Mouse (Mus musculus): ENCODE results near the gene Mthfr. TPM values are rescaled to one million over a fixed set of nuclear protein-coding genes. Genes with fewer than 3 reads are reported as not detected.
A peak's percentile ranks its signal among the peaks of the same experiment; 100 is the strongest.

The Mthfr gene
- polyA plus RNA-seq, 1 experiment from 2014 or later = 25.4 TPM

DNA sequence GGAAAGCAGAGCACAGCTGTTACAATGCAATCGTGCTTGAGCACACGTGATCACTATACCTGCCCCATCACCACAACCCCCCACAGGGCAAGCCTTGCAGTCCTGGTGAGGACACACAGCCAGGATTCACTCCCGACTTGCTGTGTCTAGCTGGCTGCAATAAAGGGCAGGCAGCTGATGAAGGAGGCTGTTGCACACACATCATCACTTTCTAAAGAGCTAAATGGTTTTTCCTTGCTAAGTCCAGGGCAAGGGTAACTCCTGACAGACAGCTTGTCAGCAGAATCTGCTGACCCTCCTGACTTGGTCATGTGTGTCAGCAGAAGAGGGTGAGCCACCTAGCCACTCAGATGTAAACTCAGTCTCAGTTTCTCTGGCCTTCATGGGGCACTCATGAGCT lies 21.9 kb upstream of the Mthfr start:
- H3K27ac ChIP-seq (replicated peaks) = no peak overlapping the region
- no peaks in the 10 kb centered on the region for H3K27me3 ChIP-seq (ENCODE audit: low read depth, poor library complexity, severe bottlenecking)
- no peak overlapping the region for H3K4me3 ChIP-seq
- H3K36me3 ChIP-seq = peaks cover 100% of the 10 kb centered on the region
- WGBS = 82% methylated on average over 3 of the region's 3 CpGs
- DNase-seq (ENCODE audit: low spot score) = no peak
- no peaks in the 10 kb centered on the region for H3K9me3 ChIP-seq (replicated peaks)
- no peaks in the 10 kb centered on the region for H3K4me1 ChIP-seq

DNA sequence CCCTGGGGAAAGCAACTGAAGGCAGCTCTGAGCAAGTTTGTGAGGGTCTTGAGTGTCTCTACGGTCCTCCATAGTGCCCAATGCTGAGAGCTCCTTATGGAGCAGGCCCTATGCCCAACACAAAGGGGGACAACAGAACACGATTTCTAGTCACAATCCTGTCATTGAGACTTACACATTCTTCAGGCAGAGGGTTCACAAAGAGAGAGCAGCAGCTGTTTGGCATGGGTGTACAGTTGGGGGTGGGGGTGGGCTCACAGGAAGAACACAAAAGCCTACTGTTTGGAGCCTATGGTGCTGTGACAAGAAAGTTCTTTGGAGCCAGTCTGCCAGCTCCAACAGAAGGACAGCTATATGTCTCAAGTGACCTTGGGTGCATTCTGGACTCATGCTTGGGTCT lies 20.5 kb upstream of the Mthfr start:
- no peaks in the 10 kb centered on the region for H3K27me3 ChIP-seq (ENCODE audit: low read depth, poor library complexity, severe bottlenecking)
- H3K36me3 ChIP-seq = peaks cover 100% of the 10 kb centered on the region
- no peaks in the 10 kb centered on the region for H3K9me3 ChIP-seq (replicated peaks)
- no peak for DNase-seq (ENCODE audit: low spot score)
- H3K4me3 ChIP-seq = no peak overlapping the region
- no peak overlapping the region for H3K27ac ChIP-seq (replicated peaks)
- no peaks in the 10 kb centered on the region for H3K4me1 ChIP-seq
- 86% methylated on average over 2 of the region's 2 CpGs for WGBS

DNA sequence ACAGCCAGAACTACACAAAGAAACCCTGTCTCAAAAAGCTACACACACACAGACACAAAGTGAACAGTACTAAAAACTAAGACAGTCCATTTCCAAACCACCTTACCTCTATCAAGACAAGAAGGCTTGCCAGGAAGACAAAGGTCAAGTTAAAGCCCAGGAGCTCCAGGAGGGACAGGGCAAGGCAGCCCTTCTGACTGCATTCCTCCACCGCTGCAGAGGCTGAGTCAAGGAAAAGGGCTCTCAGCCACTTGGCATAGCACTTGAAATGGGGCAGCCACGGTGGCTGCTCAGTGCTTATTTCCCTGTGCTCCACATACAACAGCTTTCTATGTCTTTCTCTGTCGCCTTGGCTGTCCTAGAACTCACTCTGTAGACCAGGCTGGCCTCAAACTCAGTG lies 14.9 kb upstream of the Mthfr start:
- no peaks in the 10 kb centered on the region for H3K27me3 ChIP-seq (ENCODE audit: low read depth, poor library complexity, severe bottlenecking)
- DNase-seq (ENCODE audit: low spot score) = no peak
- 85% methylated on average over 3 of the region's 3 CpGs for WGBS
- H3K27ac ChIP-seq (replicated peaks) = no peak overlapping the region
- no peak overlapping the region for H3K4me3 ChIP-seq
- peaks cover 98% of the 10 kb centered on the region for H3K36me3 ChIP-seq
- H3K9me3 ChIP-seq (replicated peaks) = no peaks in the 10 kb centered on the region
- no peaks in the 10 kb centered on the region for H3K4me1 ChIP-seq

DNA sequence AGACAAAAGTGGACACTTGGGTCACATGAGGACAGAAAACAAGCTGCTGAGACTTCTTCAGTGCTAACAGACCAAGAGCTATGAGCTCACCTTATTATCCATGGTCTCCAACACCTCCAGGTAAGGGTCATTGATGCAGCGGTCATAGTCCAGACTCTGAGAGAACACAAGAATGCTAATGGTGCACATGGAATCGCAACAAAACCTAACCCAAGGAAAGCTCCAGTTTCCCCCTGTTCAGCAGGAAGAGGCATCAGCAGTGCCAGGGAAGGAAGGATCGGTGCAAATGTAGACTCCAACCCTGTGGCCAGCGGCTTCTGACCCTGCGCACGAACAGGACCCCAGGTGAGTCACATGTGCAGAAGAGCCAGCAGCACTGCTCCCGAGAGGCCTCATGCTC lies 9.6 kb upstream of the Mthfr start:
- DNase-seq (ENCODE audit: low spot score) = no peak
- Histone ChIP-seq H3K27ac (replicated peaks) (no peak overlapping the region), H3K36me3 (peaks cover 89% of the 10 kb centered on the region), H3K9me3 (replicated peaks) (no peaks in the 10 kb centered on the region), H3K4me1 (peaks cover 5% of the 10 kb centered on the region), H3K4me3 (no peak overlapping the region), H3K27me3 (ENCODE audit: low read depth, poor library complexity, severe bottlenecking) (no peaks in the 10 kb centered on the region)
- WGBS = 92% methylated on average over 7 of the region's 7 CpGs

DNA sequence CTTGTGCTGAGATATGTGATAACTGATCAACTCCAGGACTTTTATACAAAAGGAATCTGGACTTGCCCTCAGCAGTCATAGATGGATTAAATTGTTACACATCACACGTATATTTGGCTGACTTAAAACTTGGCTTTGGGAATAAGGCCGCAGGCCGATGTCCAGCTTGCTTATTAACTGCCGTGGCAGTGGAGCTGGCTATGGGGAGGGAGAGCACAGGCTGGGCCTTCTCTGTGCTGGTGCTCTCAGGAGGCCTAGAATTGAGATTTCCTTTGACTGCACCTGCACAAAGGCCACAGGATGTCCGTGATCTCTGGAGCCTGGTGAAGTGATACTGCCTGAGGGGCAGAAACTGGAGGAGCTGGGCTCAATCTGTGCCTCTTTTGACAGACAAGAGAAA lies 8.4 kb upstream of the Mthfr start:
- no peak for DNase-seq (ENCODE audit: low spot score)
- Histone ChIP-seq H3K4me3 (no peak overlapping the region), H3K9me3 (replicated peaks) (no peaks in the 10 kb centered on the region), H3K27ac (replicated peaks) (no peak overlapping the region), H3K36me3 (peaks cover 89% of the 10 kb centered on the region), H3K4me1 (peaks cover 9% of the 10 kb centered on the region), H3K27me3 (ENCODE audit: low read depth, poor library complexity, severe bottlenecking) (no peaks in the 10 kb centered on the region)
- WGBS = 80% methylated on average over 5 of the region's 5 CpGs

DNA sequence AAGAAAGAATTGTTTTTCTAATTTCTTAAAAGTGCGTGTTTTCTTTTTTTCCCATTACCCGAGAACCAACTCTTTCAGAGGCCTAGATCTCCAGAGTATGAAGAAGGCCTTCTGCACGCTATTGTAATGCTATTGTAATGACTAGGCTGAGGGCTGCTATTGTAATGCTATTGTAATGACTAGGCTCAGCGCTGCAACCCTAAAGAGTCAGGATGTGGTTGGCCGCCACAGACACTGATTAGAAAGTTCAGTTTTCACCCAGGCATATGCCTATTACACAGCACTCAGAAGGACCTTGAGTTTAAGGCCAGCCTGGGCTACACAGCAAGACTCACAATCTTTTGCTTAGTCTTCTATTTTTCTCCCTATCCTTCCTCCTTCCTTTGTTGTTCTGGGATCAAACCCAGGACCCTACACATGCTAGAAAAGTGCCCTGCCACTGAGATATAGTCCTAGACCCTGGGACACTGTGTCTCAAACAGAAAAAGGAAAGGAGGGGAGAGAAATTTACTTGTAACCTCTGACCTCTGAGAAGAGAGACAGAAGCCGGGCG lies 4.9 kb upstream of the Mthfr start:
- Histone ChIP-seq H3K27me3 (ENCODE audit: low read depth, poor library complexity, severe bottlenecking) (no peaks in the 10 kb centered on the region), H3K4me1 (peaks cover 21% of the 10 kb centered on the region), H3K27ac (replicated peaks) (no peak overlapping the region), H3K9me3 (replicated peaks) (no peaks in the 10 kb centered on the region), H3K4me3 (no peak overlapping the region), H3K36me3 (peaks cover 75% of the 10 kb centered on the region)
- WGBS = 66% methylated on average over 7 of the region's 7 CpGs
- DNase-seq (ENCODE audit: low spot score) = no peak

DNA sequence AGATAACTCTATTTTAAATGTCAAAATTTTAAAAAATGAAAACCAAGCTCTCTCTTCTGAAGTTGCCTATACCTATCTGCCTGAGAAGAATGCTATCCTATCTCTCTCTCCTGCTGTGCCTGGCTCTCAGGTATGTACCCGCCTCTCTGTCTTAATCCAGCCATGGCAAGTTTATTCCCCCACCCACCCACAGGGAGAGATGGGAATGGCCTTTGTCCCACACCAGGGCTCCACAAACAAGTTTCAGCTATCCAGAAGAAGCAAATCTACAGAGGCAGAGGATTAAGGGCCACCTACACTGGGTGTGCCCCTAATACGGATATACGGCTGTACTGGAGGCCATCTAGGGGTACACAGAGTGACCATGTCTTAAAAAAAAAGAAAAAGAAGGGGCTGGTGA lies 3.4 kb upstream of the Mthfr start:
- DNase-seq (ENCODE audit: low spot score) = no peak
- peaks cover 35% of the 10 kb centered on the region for H3K4me1 ChIP-seq
- H3K9me3 ChIP-seq (replicated peaks) = no peaks in the 10 kb centered on the region
- H3K27me3 ChIP-seq (ENCODE audit: low read depth, poor library complexity, severe bottlenecking) = no peaks in the 10 kb centered on the region
- 81% methylated on average over 3 of the region's 3 CpGs for WGBS
- H3K27ac ChIP-seq (replicated peaks) = no peak overlapping the region
- no peak overlapping the region for H3K4me3 ChIP-seq
- peaks cover 65% of the 10 kb centered on the region for H3K36me3 ChIP-seq

DNA sequence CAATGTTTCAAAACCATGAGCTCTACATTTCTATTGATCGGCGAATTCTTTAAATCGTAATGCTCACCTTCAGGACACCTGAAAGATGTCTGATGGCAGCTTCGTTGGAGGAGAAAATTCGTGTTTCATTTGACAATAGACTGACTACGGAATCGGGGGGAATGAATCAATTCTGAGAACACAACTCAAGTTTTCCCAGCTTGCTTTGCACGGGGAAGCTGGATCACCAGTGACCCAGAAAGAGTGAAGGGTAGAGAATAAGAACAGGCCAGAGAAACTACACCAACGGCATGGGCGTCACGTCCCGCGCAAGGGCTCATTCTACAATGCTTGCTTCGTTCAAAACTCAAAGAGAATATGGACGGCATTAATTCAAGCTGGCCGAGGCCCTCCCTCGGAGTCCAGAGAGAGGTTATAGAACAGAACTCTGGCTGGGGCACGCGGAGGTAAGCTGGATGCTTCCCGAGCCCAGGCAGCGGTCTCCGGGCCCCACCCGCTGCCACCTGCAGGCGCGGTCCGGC lies 738 bp upstream of the Mthfr start:
- WGBS = 8% methylated on average over 26 of the region's 26 CpGs

DNA sequence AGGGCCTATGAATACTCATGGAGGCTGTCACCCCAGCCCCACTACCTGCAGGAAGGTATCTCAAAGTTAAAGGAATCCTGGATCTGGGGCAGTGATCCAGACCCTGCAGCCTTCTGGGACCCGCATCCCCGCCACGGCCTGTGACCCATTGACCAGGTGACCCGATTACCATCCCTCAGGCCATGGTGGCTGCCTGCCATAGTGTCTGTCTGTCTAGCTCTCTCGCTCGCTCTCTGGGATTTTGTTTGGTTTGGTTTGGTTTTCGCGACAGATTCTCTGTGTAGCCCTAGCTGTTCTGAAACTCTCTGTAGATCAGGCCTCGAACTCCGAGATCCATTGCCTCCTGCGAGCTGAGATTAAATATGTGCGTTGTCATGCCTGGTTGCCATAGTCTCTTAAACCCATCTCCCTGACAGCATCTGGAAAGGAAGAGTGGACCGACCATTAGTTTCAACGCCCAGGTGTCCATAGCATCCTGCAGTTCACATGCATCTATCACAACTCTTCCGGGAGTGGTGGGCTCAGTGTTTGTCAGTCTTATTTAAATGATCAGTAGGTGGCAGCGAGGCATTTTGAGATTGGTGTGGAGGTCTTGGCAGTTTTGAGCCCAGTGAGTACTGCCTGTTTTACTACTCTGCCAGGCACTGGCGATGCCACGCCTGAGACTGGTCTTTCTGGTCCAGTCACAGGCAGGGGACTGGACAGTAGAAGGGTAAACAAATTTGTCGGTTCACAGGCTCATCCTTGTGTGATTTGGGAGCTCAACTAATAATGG lies 564 bp downstream of the Mthfr start:
- Histone ChIP-seq H3K27ac (replicated peaks) (peak overlapping the region; percentile 92), H3K36me3 (peaks cover 49% of the 10 kb centered on the region), H3K4me1 (peaks cover 63% of the 10 kb centered on the region), H3K4me3 (peak overlapping the region; percentile 87), H3K9me3 (replicated peaks) (no peaks in the 10 kb centered on the region), H3K27me3 (ENCODE audit: low read depth, poor library complexity, severe bottlenecking) (no peaks in the 10 kb centered on the region)
- DNase-seq (ENCODE audit: low spot score) = no peak
- WGBS = 20% methylated on average over 19 of the region's 19 CpGs

More for the DNA sequence above, 738 bp upstream of the Mthfr start:
- H3K36me3 ChIP-seq = peaks cover 50% of the 10 kb centered on the region
- DNase-seq (ENCODE audit: low spot score) = no peak
- peak overlapping the region; percentile 87 for H3K4me3 ChIP-seq
- H3K4me1 ChIP-seq = peaks cover 62% of the 10 kb centered on the region
- no peaks in the 10 kb centered on the region for H3K27me3 ChIP-seq (ENCODE audit: low read depth, poor library complexity, severe bottlenecking)
- H3K9me3 ChIP-seq (replicated peaks) = no peaks in the 10 kb centered on the region
- H3K27ac ChIP-seq (replicated peaks) = peak overlapping the region; percentile 92

DNA sequence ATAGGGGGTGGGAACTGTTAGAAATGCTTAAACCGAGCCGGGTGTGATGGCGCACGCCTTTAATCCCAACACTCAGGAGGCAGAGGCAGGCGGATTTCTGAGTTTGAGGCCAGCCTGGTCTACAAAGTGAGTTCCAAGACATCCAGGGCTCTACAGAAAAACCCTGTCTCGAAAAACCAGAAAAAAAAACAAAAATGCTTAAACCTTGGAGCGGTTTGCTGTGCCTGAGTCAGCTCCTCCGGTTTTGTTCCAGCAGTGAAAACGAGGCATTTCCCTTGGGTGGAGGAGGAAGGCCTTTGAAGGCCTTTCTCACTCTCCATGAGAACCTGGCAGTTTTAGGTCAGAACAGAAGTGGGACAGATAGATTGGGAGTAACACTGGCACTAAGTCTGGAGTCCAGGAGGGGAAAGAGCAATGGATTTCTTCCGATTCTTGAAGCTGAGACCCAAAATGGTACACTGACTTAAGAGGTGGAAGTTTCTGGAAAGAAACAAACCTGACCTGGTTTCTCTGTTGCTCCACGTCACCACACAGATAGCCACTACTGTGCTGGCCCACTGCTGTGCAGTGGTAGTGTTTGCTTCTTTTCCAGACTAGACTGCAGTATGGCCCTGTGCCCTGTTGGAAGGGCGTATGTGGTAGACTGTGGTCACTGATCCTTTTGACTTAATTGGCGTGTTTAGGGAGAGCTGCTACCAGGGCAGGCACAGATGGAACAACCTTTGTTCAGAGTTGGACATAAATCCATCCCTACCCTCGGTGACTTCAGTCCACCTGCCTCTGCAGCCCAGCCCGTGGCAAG lies 1.4 kb downstream of the Mthfr start:
- no peak for DNase-seq (ENCODE audit: low spot score)
- peak overlapping the region; percentile 87 for H3K4me3 ChIP-seq
- peaks cover 49% of the 10 kb centered on the region for H3K36me3 ChIP-seq
- H3K27ac ChIP-seq (replicated peaks) = peak overlapping the region; percentile 92
- no peaks in the 10 kb centered on the region for H3K9me3 ChIP-seq (replicated peaks)
- 64% methylated on average over 15 of the region's 15 CpGs for WGBS
- no peaks in the 10 kb centered on the region for H3K27me3 ChIP-seq (ENCODE audit: low read depth, poor library complexity, severe bottlenecking)
- H3K4me1 ChIP-seq = peaks cover 68% of the 10 kb centered on the region

DNA sequence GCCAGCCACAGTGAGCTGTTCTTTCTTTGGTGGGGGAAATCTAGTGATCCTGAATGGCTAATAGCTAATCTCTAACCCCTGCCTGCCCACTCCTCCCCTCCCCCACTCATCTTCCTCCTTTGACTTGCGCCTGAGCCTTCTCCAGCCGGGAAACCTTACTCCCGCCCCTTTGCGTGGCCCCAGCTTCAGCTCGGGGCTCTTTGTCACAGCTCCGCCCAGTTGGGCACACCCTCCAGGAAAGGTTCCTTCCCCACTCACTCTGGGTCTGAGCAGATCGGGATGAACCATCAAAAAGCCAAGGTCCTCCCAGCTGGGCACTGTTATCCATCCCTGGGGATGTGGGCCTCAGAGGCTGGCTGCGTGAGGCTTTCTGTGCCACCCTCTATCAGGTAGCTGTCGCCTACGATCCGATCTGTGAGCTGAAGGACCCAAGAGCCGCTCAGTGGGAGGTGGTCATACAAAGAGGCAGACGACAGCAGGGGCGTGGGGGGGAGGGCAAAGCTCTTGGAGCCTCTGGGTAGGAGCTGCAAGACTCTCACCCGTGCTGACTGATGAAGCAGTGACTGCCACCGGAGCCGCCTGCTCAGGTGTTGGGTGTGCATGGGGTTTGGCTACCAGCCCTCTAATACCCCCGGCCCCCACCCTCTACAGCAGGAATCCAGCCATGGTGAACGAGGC lies 2.2 kb downstream of the Mthfr start:
- under 1% methylated on average over 19 of the region's 19 CpGs for WGBS
- H3K9me3 ChIP-seq (replicated peaks) = no peaks in the 10 kb centered on the region
- peaks cover 75% of the 10 kb centered on the region for H3K4me1 ChIP-seq
- peak; percentile 84 for DNase-seq (ENCODE audit: low spot score)
- peak overlapping the region; percentile 92 for H3K27ac ChIP-seq (replicated peaks)
- peak overlapping the region; percentile 87 for H3K4me3 ChIP-seq
- peaks cover 51% of the 10 kb centered on the region for H3K36me3 ChIP-seq
- no peaks in the 10 kb centered on the region for H3K27me3 ChIP-seq (ENCODE audit: low read depth, poor library complexity, severe bottlenecking)

DNA sequence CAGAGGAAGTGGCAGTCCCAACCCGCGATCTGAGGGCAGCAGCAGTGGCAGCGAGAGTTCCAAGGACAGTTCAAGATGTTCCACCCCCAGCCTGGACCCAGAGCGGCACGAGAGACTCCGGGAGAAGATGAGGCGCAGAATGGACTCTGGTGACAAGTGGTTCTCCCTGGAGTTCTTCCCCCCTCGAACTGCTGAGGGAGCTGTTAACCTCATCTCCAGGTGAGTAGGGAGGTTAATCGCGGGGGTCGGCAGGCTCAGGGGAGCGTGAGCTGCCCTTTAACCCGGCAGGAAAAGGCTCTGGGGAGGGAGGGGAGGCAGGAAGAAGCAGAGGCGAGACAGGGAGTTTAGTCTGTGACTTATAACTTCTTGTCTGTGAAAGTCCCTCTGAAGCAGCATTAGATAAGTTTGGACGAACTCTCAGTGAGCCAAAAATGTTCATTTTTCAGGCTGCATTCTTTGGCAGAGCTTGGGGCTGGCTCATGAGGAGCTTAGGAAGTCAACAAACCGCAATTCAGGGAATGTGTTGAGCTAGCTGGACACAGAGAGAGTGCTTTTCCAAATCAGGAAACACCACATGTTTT lies 2.8 kb downstream of the Mthfr start:
- Histone ChIP-seq H3K36me3 (peaks cover 49% of the 10 kb centered on the region), H3K27me3 (ENCODE audit: low read depth, poor library complexity, severe bottlenecking) (no peaks in the 10 kb centered on the region), H3K27ac (replicated peaks) (peak overlapping the region; percentile 92), H3K9me3 (replicated peaks) (no peaks in the 10 kb centered on the region), H3K4me1 (peaks cover 81% of the 10 kb centered on the region), H3K4me3 (peak overlapping the region; percentile 87)
- WGBS = 7% methylated on average over 16 of the region's 16 CpGs
- DNase-seq (ENCODE audit: low spot score) = no peak

Measured in midbrain, embryonic 10.5 days (tissue).